Mouse (Mus musculus) neural tube, embryonic 12.5 days (tissue): ENCODE data around the gene Junb. TPM values are rescaled to one million over a fixed set of nuclear protein-coding genes. Genes with fewer than 3 reads are reported as not detected.

Source experiments
- ATAC-seq: fragments of 200-750 bp; cut with Nextera tagmentation; 2 replicates; pipeline ENCODE4 v1.8.0; 2017; ENCODE audit warnings: low read depth, mild to moderate bottlenecking, moderate TSS enrichment, moderate library complexity; ENCODE audit not compliant: low FRiP score
- H3K27ac ChIP-seq: fragments of 300-500 bp; sonication (generic); 2 replicates; pipeline ENCODE4 v1.5.1; 2016
- H3K27me3 ChIP-seq: fragments of 300-500 bp; sonication (generic); replicated peaks from 2 replicates; pipeline ENCODE4 v1.6.1; 2016; ENCODE audit warnings: mild to moderate bottlenecking
- H3K36me3 ChIP-seq: fragments of 300-500 bp; sonication (generic); 2 replicates; pipeline ENCODE4 v1.6.1; 2016; ENCODE audit warnings: mild to moderate bottlenecking
- H3K4me1 ChIP-seq: fragments of 300-500 bp; sonication (generic); 2 replicates; pipeline ENCODE4 v1.6.1; 2016
- H3K4me2 ChIP-seq: fragments of 300-500 bp; sonication (generic); replicated peaks from 2 replicates; pipeline ENCODE4 v1.6.1; 2016; ENCODE audit warnings: mild to moderate bottlenecking
- H3K4me3 ChIP-seq: fragments of 300-500 bp; sonication (generic); 2 replicates; pipeline ENCODE4 v1.5.1; 2016
- H3K9ac ChIP-seq: fragments of 300-500 bp; sonication (generic); 2 replicates; pipeline ENCODE4 v1.6.1; 2016; ENCODE audit warnings: mild to moderate bottlenecking
- H3K9me3 ChIP-seq: fragments of 300-500 bp; sonication (generic); 2 replicates; pipeline ENCODE4 v1.6.1; 2016; ENCODE audit warnings: mild to moderate bottlenecking
- WGBS: fragments of 180-500 bp; shearing (Covaris S2); methylation state at CpG from one replicate; pipeline ENCODE4 v1.1.7; 2016; 5-methylcytosine and 5-hydroxymethylcytosine counted together
- polyA plus RNA-seq: library from polyadenylated mRNA; unstranded; fragments of >200 nt; fragmentation: Nextera tagmentation; extraction: Ambion mirVana; gene quantifications from 2 replicates; pipeline ENCODE4 v1.2.1, GENCODE M21; 2016

Gene Junb
- polyA plus RNA-seq, 1 experiment from 2014 or later = 9.9 TPM

- no peak overlapping the region for H3K4me2 ChIP-seq
- no peak overlapping the region for H3K27ac ChIP-seq
- H3K9ac ChIP-seq = 0 out of 2 replicates have a peak overlapping the region, but pooled peaks have one; percentile 17
- H3K4me3 ChIP-seq = no peak overlapping the region
- H3K4me1 ChIP-seq = peaks cover 26% of the 10 kb centered on the region
- H3K27me3 ChIP-seq = no peaks in the 10 kb centered on the region
- no peak for ATAC-seq
- peaks cover 21% of the 10 kb centered on the region for H3K36me3 ChIP-seq
- 92% methylated on average over 13 of the region's 13 CpGs for WGBS
- H3K9me3 ChIP-seq = no peaks in the 10 kb centered on the region
Observed at GRCm38 (mm10) chr8:84967532-84968304, 10.8 kb downstream of the Junb start.

- Histone ChIP-seq H3K36me3 (peaks cover 13% of the 10 kb centered on the region), H3K27ac (no peak overlapping the region), H3K4me1 (peaks cover 26% of the 10 kb centered on the region), H3K27me3 (no peaks in the 10 kb centered on the region), H3K9ac (no peak overlapping the region), H3K9me3 (no peaks in the 10 kb centered on the region), H3K4me2 (peak overlapping the region; percentile 89), H3K4me3 (no peak overlapping the region)
- ATAC-seq = no peak
- 51% methylated on average over 3 of the region's 3 CpGs for WGBS
Observed at GRCm38 (mm10) chr8:84966603-84967002, 11.9 kb downstream of the Junb start.

GRCm38 (mm10) chr8:84965731-84966291, 12.7 kb downstream of the Junb start:
- peak; percentile 74 for ATAC-seq
- no peak overlapping the region for H3K27ac ChIP-seq
- peak overlapping the region; percentile 56 for H3K4me3 ChIP-seq
- no peaks in the 10 kb centered on the region for H3K27me3 ChIP-seq
- peaks cover 6% of the 10 kb centered on the region for H3K36me3 ChIP-seq
- H3K4me1 ChIP-seq = peaks cover 20% of the 10 kb centered on the region
- H3K9ac ChIP-seq = peak overlapping the region; percentile 68
- H3K9me3 ChIP-seq = no peaks in the 10 kb centered on the region
- peak overlapping the region; percentile 89 for H3K4me2 ChIP-seq
- WGBS = under 1% methylated on average over 41 of the region's 41 CpGs

GRCm38 (mm10) chr8:84963952-84964351, 14.6 kb downstream of the Junb start:
- 90% methylated on average over 4 of the region's 4 CpGs for WGBS
- Histone ChIP-seq H3K9ac (no peak overlapping the region), H3K27ac (no peak overlapping the region), H3K4me3 (no peak overlapping the region), H3K27me3 (no peaks in the 10 kb centered on the region), H3K4me1 (peaks cover 13% of the 10 kb centered on the region), H3K36me3 (peaks cover 14% of the 10 kb centered on the region), H3K9me3 (no peaks in the 10 kb centered on the region), H3K4me2 (no peak overlapping the region)
- ATAC-seq = no peak

GRCm38 (mm10) chr8:84959811-84960210, 18.7 kb downstream of the Junb start:
- H3K4me2 ChIP-seq = no peak overlapping the region
- peaks cover 27% of the 10 kb centered on the region for H3K36me3 ChIP-seq
- no peak overlapping the region for H3K27ac ChIP-seq
- ATAC-seq = no peak
- no peak overlapping the region for H3K9ac ChIP-seq
- no peak overlapping the region for H3K4me3 ChIP-seq
- H3K27me3 ChIP-seq = no peaks in the 10 kb centered on the region
- no peaks in the 10 kb centered on the region for H3K9me3 ChIP-seq
- 92% methylated on average over 7 of the region's 7 CpGs for WGBS
- H3K4me1 ChIP-seq = peaks cover under 1% of the 10 kb centered on the region; the same call in 1 of the 2 replicates

GRCm38 (mm10) chr8:84956768-84957167, 21.8 kb downstream of the Junb start:
- no peak overlapping the region for H3K4me3 ChIP-seq
- H3K4me1 ChIP-seq = no peaks in the 10 kb centered on the region
- no peak for ATAC-seq
- H3K36me3 ChIP-seq = peaks cover 24% of the 10 kb centered on the region
- no peaks in the 10 kb centered on the region for H3K9me3 ChIP-seq
- peaks cover 14% of the 10 kb centered on the region; the same call in 1 of the 2 replicates for H3K27me3 ChIP-seq
- H3K27ac ChIP-seq = no peak overlapping the region
- no peak overlapping the region for H3K4me2 ChIP-seq
- WGBS = 52% methylated on average over 2 of the region's 2 CpGs
- no peak overlapping the region for H3K9ac ChIP-seq

DNA sequence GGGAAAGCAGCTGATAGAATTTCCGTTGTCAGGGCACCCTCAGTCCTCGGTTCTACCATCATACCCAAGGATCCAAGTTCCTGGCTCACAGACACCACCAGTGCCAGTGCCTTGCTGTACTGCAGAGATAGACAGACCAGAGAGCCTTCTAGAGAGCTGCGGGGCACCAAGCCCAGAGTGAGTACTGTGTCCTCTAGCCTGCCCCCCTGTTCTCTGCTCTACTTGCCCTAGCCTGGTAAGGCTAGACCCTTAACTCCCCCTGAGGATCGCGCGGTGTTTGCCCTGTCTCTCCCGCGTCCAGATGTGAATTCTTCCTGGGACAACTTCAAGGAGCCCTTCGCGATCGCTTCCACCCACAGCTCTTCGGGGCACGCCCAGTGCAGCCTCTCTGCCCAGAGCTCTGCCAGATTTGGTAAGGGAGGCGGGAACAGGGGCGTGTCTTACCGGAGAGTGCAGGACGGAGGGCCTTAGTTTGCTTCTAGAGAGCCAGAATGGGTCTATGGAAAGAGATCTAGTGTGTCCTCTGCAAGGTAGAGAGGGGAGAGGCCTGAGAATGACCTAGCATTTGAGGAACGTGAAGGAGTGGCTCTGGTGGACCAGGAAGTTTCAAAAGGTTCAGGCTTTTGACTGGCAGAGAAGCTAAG, 25.8 kb downstream of the Junb start:
- H3K9me3 ChIP-seq = no peaks in the 10 kb centered on the region
- no peak overlapping the region for H3K27ac ChIP-seq
- no peak overlapping the region for H3K9ac ChIP-seq
- H3K27me3 ChIP-seq = peaks cover 48% of the 10 kb centered on the region
- H3K4me2 ChIP-seq = no peak overlapping the region
- H3K4me1 ChIP-seq = no peaks in the 10 kb centered on the region
- WGBS = 7% methylated on average over 18 of the region's 18 CpGs
- H3K4me3 ChIP-seq = no peak overlapping the region
- peaks cover 7% of the 10 kb centered on the region for H3K36me3 ChIP-seq
- no peak for ATAC-seq

GRCm38 (mm10) chr8:84949753-84950152, 28.8 kb downstream of the Junb start:
- Histone ChIP-seq H3K4me1 (peaks cover 11% of the 10 kb centered on the region; the same call in 1 of the 2 replicates), H3K4me3 (no peak overlapping the region), H3K9ac (no peak overlapping the region), H3K9me3 (no peaks in the 10 kb centered on the region), H3K4me2 (no peak overlapping the region), H3K36me3 (no peaks in the 10 kb centered on the region), H3K27ac (no peak overlapping the region), H3K27me3 (peaks cover 73% of the 10 kb centered on the region)
- no peak for ATAC-seq
- WGBS = 22% methylated on average over 12 of the region's 12 CpGs

DNA sequence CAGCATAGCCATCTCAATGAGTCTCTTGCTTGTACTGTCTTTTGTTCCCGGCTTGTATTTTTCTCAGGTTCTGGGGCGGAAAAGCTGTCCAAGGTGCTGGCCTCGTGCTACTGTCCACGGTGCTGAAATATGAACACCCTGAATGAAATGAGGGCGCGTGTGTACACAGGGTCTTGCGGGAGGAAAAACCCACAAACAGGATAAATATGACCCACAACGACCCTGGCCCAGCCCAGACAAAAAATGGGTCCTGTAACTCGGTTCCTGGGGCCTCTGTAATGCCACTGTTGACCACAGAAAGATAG, 31.3 kb downstream of the Junb start:
- 18% methylated on average over 9 of the region's 9 CpGs for WGBS
- no peak for ATAC-seq
- Histone ChIP-seq H3K4me3 (no peak overlapping the region), H3K4me1 (peaks cover 17% of the 10 kb centered on the region; the same call in 1 of the 2 replicates), H3K9me3 (no peaks in the 10 kb centered on the region), H3K9ac (no peak overlapping the region), H3K4me2 (peak overlapping the region; percentile 94; the same call in 1 of the 2 replicates), H3K27me3 (peaks cover 81% of the 10 kb centered on the region), H3K36me3 (no peaks in the 10 kb centered on the region), H3K27ac (no peak overlapping the region)

DNA sequence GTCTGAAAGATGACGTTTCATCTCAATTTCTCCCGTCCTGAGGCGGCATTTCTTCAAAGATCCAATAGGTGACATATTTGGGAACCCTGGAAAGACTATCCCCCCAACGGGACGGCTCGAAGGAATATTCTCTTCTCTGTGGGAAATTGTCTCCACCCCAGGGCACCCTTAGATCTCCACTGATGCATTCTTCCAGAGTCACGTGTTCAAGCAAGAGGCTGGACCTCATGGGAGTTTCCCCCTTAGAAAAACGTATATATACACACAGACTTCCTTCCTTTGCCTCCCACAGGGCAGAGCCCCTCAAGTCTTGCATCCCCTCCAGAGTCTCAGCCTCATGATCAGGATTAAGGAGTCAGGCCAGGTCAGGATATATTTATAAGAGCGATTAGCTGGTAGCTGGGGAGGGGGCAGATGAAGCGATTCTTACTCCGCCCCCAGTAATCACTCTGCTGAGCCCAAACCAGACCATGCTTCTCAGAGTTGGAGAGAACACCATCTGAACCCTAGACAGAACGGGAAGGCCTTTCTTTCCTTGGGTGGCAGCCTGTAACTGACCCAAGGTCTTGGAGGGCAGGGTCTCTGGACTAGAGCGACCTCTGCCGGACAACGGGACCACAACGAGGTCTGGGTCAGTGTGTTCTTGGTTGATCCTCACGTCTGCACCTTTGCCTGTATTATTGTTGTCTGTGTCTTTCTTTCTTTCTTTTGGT, 31.8 kb downstream of the Junb start, which contains the start of gene Rtbdn:
Gene Rtbdn, plus strand, starts transcription at position 464 of the 713 bp plus-strand sequence.
- 9% methylated on average over 17 of the region's 17 CpGs for WGBS
- no peaks in the 10 kb centered on the region for H3K9me3 ChIP-seq
- peak within 1 kb of the TSS; percentile 62 for H3K4me3 ChIP-seq
- ATAC-seq = no peak
- H3K36me3 ChIP-seq = no peaks in the 10 kb centered on the region
- peak within 1 kb of the TSS; percentile 72 for H3K9ac ChIP-seq
- no peak within 1 kb of the TSS for H3K27ac ChIP-seq
- peak within 1 kb of the TSS; percentile 94 for H3K4me2 ChIP-seq
- H3K4me1 ChIP-seq = peaks cover 17% of the 10 kb centered on the region; the same call in 1 of the 2 replicates
- H3K27me3 ChIP-seq = peaks cover 76% of the 10 kb centered on the region

DNA sequence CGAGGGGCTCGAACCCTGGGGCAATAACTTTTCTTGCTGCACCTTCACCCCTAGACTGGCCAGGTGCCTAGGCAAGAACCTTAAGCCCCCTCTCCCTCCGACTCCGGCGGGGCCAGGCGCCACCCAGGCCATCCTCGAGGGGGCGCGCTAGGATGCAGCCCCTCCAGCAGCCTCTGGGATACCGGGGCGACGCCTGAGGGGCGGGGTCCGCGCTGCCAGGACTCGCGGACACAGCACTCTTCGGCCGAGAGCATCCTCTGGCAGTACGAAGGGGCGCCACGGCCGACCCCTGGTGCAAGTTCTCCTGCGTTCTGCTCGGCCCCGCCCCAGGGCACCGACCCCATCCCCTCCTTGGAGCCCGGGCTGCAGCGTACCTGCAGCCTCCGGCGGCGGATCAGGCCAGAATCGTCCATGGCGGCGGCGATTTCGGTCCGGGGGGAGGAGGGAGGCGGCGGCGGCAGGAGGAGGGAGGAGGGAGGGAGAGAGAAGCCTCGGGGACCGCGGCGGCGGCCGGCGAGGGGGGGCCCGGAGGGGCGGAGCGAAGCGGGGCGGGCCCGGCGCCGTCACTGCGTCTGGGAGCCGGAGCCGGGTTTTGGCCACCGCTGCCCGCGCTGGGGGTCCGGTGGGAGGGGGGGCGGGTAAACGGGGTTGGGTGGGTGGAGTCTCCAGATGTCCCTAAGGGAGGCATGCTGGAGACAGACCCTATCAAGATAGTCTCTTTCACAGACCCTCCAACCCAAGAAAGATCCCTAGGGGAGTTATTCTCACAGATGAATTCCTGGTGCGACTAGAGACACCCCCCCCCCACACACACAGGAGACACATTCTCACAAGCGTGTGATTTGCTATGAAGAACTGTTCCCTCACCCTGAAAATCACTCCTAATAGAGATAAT, 32.6 kb downstream of the Junb start:
- Histone ChIP-seq H3K4me2 (peak overlapping the region; percentile 94), H3K36me3 (no peaks in the 10 kb centered on the region), H3K9ac (peak overlapping the region; percentile 72), H3K27me3 (peaks cover 69% of the 10 kb centered on the region), H3K9me3 (no peaks in the 10 kb centered on the region), H3K4me1 (peaks cover 17% of the 10 kb centered on the region; the same call in 1 of the 2 replicates), H3K27ac (no peak overlapping the region), H3K4me3 (peak overlapping the region; percentile 62)
- under 1% methylated on average over 48 of the region's 67 CpGs for WGBS
- ATAC-seq = peak; percentile 72
